Mouse (Mus musculus) lung, embryonic 16.5 days (tissue): ENCODE measurements around the gene Akt2. TPM values are rescaled to one million over a fixed set of nuclear protein-coding genes. Genes with fewer than 3 reads are reported as not detected.
A peak's percentile ranks its signal among the peaks of the same experiment; 100 is the strongest.
"Not testable (repeated sequence)": the region's sequence is repeated elsewhere in the genome, so short reads cannot be mapped to it uniquely, and the experiment has no call there.

ENCODE experiments used
- ATAC-seq: fragments of 200-750 bp; cut with Nextera tagmentation; 2 replicates; pipeline ENCODE4 v1.8.0; 2017; ENCODE audit warnings: low read depth, mild to moderate bottlenecking, moderate library complexity
- H3K27ac ChIP-seq: fragments of 300-500 bp; sonication (generic); 2 replicates; pipeline ENCODE4 v1.5.1; 2014; ENCODE audit warnings: mild to moderate bottlenecking, control low read depth, low read length
- H3K27me3 ChIP-seq: fragments of 300-500 bp; sonication (generic); 2 replicates; pipeline ENCODE4 v1.6.1; 2014; ENCODE audit warnings: low read depth, low read length, mixed read lengths; ENCODE audit not compliant: control insufficient read depth, insufficient read depth
- H3K36me3 ChIP-seq: fragments of 300-500 bp; sonication (generic); 2 replicates; pipeline ENCODE4 v1.6.1; 2014; ENCODE audit warnings: low read length; ENCODE audit not compliant: control insufficient read depth, insufficient read depth
- H3K4me1 ChIP-seq: fragments of 300-500 bp; sonication (generic); replicated peaks from 2 replicates; pipeline ENCODE4 v1.6.1; 2014; ENCODE audit warnings: low read length, mixed read lengths; ENCODE audit not compliant: control insufficient read depth, insufficient read depth
- H3K4me2 ChIP-seq: fragments of 300-500 bp; sonication (generic); 2 replicates; pipeline ENCODE4 v1.6.1; 2014; ENCODE audit warnings: low read depth, low read length, control low read depth
- H3K4me3 ChIP-seq: fragments of 300-500 bp; sonication (generic); 2 replicates; pipeline ENCODE4 v1.5.1; 2014; ENCODE audit warnings: mild to moderate bottlenecking, low read length, control low read depth
- H3K9ac ChIP-seq: fragments of 300-500 bp; sonication (generic); 2 replicates; pipeline ENCODE4 v1.6.1; 2014; ENCODE audit warnings: low read length, control low read depth
- H3K9me3 ChIP-seq: fragments of 300-500 bp; sonication (generic); 2 replicates; pipeline ENCODE4 v1.6.1; 2016; ENCODE audit warnings: low read length; ENCODE audit not compliant: control insufficient read depth
- WGBS: fragments of 180-500 bp; shearing (Covaris S2); extraction: QIAGEN DNeasy Blood & Tissue Kit; methylation state at CpG from one replicate; pipeline ENCODE4 v1.1.7; 2014; 5-methylcytosine and 5-hydroxymethylcytosine counted together
- polyA plus RNA-seq: library from polyadenylated mRNA; unstranded; fragments of >200 nt; fragmentation: Nextera tagmentation; extraction: Ambion mirVana; gene quantifications from 2 replicates; pipeline ENCODE4 v1.2.1, GENCODE M21; 2015

Akt2 gene
- polyA plus RNA-seq, 1 experiment from 2014 or later = 89.4 TPM

- no peak for ATAC-seq
- Histone ChIP-seq H3K4me1 (no peaks in the 10 kb centered on the region), H3K4me2 (no peak overlapping the region), H3K9ac (no peak overlapping the region), H3K27me3 (no peaks in the 10 kb centered on the region), H3K36me3 (peaks cover 24% of the 10 kb centered on the region), H3K9me3 (no peaks in the 10 kb centered on the region), H3K27ac (no peak overlapping the region), H3K4me3 (no peak overlapping the region)
These were observed 33.6 kb downstream of the Akt2 start for GRCm38 (mm10) chr7:27624967-27625366.

DNA sequence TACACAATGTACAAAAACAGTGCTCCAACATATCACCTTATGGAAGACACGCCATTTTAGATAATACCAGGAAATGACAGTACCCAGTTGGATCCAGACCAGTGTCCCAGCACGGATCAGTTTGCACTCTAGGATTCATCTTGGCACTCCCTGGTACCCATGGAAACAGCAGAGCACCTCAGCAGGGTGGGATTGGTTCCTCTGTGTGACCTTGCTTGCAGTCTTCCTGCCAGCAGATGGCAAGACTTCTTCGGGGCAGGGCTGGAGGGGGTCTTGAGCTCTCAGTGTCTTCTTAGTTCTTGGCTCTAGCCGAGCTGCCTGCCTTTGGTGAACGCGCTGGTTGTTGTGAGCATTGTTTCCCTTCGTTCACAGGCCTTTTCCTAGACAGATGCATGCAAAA, 36.4 kb downstream of the Akt2 start:
- no peaks in the 10 kb centered on the region for H3K9me3 ChIP-seq
- ATAC-seq = no peak
- no peak overlapping the region for H3K4me3 ChIP-seq
- no peak overlapping the region for H3K9ac ChIP-seq
- no peaks in the 10 kb centered on the region for H3K4me1 ChIP-seq
- H3K27ac ChIP-seq = no peak overlapping the region
- H3K4me2 ChIP-seq = no peak overlapping the region
- peaks cover 22% of the 10 kb centered on the region for H3K36me3 ChIP-seq
- 89% methylated on average over 7 of the region's 7 CpGs for WGBS
- no peaks in the 10 kb centered on the region for H3K27me3 ChIP-seq

- Histone ChIP-seq H3K4me1 (no peaks in the 10 kb centered on the region), H3K9me3 (no peaks in the 10 kb centered on the region), H3K4me2 (no peak overlapping the region), H3K27me3 (no peaks in the 10 kb centered on the region), H3K4me3 (no peak overlapping the region), H3K27ac (no peak overlapping the region), H3K9ac (no peak overlapping the region), H3K36me3 (peaks cover 22% of the 10 kb centered on the region)
- ATAC-seq = no peak
- WGBS = 93% methylated on average over 6 of the region's 6 CpGs
These were observed 36.8 kb downstream of the Akt2 start for GRCm38 (mm10) chr7:27628190-27628589.

DNA sequence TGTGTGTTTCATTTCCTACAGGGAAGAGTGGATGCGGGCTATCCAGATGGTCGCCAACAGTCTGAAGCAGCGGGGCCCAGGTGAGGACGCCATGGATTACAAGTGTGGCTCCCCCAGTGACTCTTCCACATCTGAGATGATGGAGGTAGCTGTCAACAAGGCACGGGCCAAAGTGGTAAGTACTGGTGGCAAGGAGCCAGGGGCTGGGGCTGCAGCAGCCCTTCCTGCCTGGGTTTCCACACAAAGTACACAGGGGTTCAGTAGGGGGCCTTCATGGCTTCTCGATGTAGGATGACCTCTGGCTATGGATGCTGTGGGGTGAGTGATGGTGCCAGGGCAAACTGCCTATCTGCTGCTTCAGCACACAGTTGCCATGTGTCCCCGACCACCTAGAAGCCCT, 37.5 kb downstream of the Akt2 start:
- 86% methylated on average over 7 of the region's 7 CpGs for WGBS
- H3K4me2 ChIP-seq, H3K4me1 ChIP-seq, H3K9ac ChIP-seq, H3K27ac ChIP-seq, H3K9me3 ChIP-seq, H3K27me3 ChIP-seq, H3K4me3 ChIP-seq, ATAC-seq: not testable (repeated sequence)
- peaks cover 22% of the 10 kb centered on the region for H3K36me3 ChIP-seq

- Histone ChIP-seq H3K9ac (no peak overlapping the region), H3K4me2 (no peak overlapping the region), H3K4me1 (no peaks in the 10 kb centered on the region), H3K4me3 (no peak overlapping the region), H3K9me3 (no peaks in the 10 kb centered on the region), H3K27ac (no peak overlapping the region), H3K36me3 (peaks cover 30% of the 10 kb centered on the region), H3K27me3 (no peaks in the 10 kb centered on the region)
- ATAC-seq = no peak
- 89% methylated on average over 4 of the region's 4 CpGs for WGBS
These were observed 40.1 kb downstream of the Akt2 start for GRCm38 (mm10) chr7:27631439-27631838.

GRCm38 (mm10) chr7:27633166-27633565, 41.8 kb downstream of the Akt2 start:
- 76% methylated on average over 6 of the region's 6 CpGs for WGBS
- H3K27ac ChIP-seq = no peak overlapping the region
- peaks cover 31% of the 10 kb centered on the region for H3K36me3 ChIP-seq

GRCm38 (mm10) chr7:27634691-27635090, 43.3 kb downstream of the Akt2 start:
- 93% methylated on average over 6 of the region's 6 CpGs for WGBS
- Histone ChIP-seq H3K9ac (no peak overlapping the region), H3K4me2 (no peak overlapping the region), H3K9me3 (no peaks in the 10 kb centered on the region), H3K27me3 (no peaks in the 10 kb centered on the region), H3K4me1 (no peaks in the 10 kb centered on the region), H3K36me3 (peaks cover 23% of the 10 kb centered on the region), H3K4me3 (no peak overlapping the region), H3K27ac (no peak overlapping the region)
- no peak for ATAC-seq

More at GRCm38 (mm10) chr7:27633166-27633565, 41.8 kb downstream of the Akt2 start:
- no peak overlapping the region for H3K4me3 ChIP-seq
- no peaks in the 10 kb centered on the region for H3K4me1 ChIP-seq
- H3K27me3 ChIP-seq = no peaks in the 10 kb centered on the region
- H3K9me3 ChIP-seq = no peaks in the 10 kb centered on the region
- H3K4me2 ChIP-seq = no peak overlapping the region
- no peak overlapping the region for H3K9ac ChIP-seq
- no peak for ATAC-seq

DNA sequence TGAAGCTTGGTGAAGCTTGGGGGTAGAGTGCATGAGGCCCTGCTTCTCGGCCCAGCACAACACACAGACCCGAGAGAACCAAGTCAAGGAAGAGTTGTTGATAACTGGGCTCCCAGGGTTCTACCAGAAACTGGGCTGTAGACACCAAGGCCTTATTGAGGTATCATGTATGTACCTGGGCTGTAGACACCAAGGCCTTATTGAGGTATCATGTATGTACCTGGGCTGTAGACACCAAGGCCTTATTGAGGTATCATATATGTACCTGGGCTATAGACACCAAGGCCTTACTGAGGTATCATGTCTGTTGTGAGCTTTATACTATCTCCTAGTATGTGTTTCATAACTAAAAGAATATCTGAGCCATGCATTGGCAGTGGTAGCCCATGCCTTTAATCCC, 43.7 kb downstream of the Akt2 start:
- not testable (repeated sequence) for H3K4me3 ChIP-seq, H3K27me3 ChIP-seq, H3K9ac ChIP-seq, H3K9me3 ChIP-seq, ATAC-seq, H3K27ac ChIP-seq, H3K4me1 ChIP-seq, H3K4me2 ChIP-seq
- WGBS = 93% methylated on average over 2 of the region's 2 CpGs
- peaks cover 23% of the 10 kb centered on the region for H3K36me3 ChIP-seq

GRCm38 (mm10) chr7:27644471-27644870, 53.1 kb downstream of the Akt2 start:
- no peak overlapping the region for H3K9ac ChIP-seq
- no peaks in the 10 kb centered on the region for H3K27me3 ChIP-seq
- H3K4me3 ChIP-seq = no peak overlapping the region
- no peaks in the 10 kb centered on the region for H3K9me3 ChIP-seq
- H3K4me1 ChIP-seq = no peaks in the 10 kb centered on the region
- no peak overlapping the region for H3K27ac ChIP-seq
- H3K36me3 ChIP-seq = no peaks in the 10 kb centered on the region
- no peak overlapping the region for H3K4me2 ChIP-seq
- ATAC-seq = peak; percentile 31; the same call in 1 of the 2 replicates
- WGBS = 52% methylated on average over 1 of the region's 1 CpGs

DNA sequence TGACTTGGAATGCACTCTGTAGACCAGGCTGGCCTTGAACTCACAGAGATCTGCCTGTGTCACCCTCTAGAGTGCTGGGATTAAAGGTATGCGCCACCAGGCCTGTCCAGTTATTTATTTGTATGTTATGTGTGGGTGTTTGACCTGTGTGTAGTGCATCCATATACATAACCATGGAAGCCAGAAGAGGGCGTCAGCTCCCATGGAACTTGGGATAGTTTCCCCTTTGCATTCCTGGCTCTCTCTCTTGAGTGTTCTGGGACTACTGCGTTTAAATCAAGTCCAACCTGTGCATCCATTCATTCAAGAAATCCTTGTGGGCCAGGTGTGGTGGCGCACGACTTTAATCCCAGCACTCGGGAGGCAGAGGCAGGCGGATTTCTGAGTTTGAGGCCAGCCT, 55.2 kb downstream of the Akt2 start:
- Histone ChIP-seq H3K9ac (no peak overlapping the region), H3K9me3 (no peaks in the 10 kb centered on the region), H3K4me3 (no peak overlapping the region), H3K27me3 (no peaks in the 10 kb centered on the region), H3K4me1 (no peaks in the 10 kb centered on the region), H3K36me3 (no peaks in the 10 kb centered on the region), H3K4me2 (no peak overlapping the region), H3K27ac (no peak overlapping the region)
- 84% methylated on average over 7 of the region's 7 CpGs for WGBS
- ATAC-seq = no peak
